ENCODE assay signal across 8 mouse cellular contexts in the genomic region with DNA sequence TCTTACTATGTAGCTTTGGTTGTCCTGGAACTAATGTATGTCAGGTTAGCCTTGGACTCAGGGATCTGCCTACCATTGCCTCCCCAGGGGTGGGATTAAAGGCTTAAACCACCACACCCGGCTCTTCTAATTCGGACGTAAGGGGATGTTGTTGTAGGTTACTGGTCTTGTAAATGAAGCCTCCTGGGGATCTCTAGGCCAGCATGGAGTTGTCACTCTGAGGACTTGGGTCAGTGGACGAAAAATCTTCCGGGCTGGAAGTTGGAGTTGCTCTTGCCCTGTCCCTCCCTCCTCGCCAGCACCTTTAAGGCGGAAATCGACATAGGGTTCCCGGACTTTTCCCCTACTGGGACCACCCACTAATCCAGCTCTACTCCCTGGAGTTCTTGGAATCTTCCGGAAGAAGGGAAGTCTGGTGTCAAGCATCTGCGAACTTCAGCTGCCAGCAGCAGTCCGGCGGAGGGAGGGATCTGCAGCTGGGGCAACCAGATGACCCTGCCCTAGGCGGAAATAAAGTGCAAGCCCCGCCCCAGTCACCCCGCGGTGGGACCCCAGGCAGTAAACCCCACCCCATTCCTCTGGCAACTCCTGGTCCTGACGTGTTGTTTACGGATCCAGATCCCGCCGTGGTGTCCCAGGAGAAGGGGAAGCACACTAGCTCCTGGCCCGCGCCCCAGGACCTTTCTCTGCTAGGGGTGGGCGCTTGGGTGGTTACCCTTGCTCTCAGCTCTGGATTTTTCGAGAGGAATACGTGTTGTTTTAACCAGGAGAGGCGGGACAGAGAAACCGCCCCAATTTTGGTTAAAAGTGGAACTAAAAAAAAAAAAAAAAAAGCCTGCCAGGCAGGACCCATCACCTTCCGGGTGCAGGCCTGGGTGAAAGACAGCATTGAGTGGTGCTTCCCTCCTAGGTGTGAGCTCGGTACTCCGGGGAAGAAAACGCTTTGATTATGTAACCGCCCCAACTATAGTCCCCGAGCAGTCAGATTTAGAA. TPM values are rescaled to one million over a fixed set of nuclear protein-coding genes. Genes with fewer than 3 reads are reported as not detected.
A peak's percentile ranks its signal among the peaks of the same experiment; 100 is the strongest.
DNase-seq lines count a peak whose midpoint lies in the region; ATAC-seq lines count a peak whose summit lies in the region.

No protein-coding gene starts in this region.

- peak overlapping the region; percentile 79 for H3K9ac ChIP-seq in heart, embryonic 14.5 days (ENCODE audit: low read length)
- peak overlapping the region; percentile 73 for H3K9ac ChIP-seq in liver, embryonic 15.5 days
- H3K9ac ChIP-seq in stomach, embryonic 16.5 days (ENCODE audit: low read length) = peak overlapping the region; percentile 83

- peak; percentile 91 for DNase-seq in A20 (ENCODE audit: low read depth, low spot score)
- peak; percentile 73 to 80 for DNase-seq in adrenal gland, postnatal 4 days (ENCODE audit: low spot score in 2 of 2)
- DNase-seq in kidney, postnatal 10 days = peak; percentile 95
- DNase-seq in neural tube, embryonic 10.5 days (ENCODE audit: extremely low spot score, low spot score) = peak; percentile 78

- WGBS in heart, embryonic 14.5 days = 1% methylated on average over 34 of the region's 34 CpGs
- 2% methylated on average over 34 of the region's 34 CpGs for WGBS in liver, embryonic 15.5 days (ENCODE audit: insufficient replicate concordance)
- WGBS in stomach, embryonic 16.5 days = 3% methylated on average over 34 of the region's 34 CpGs

- H3K36me3 ChIP-seq in heart, embryonic 14.5 days (ENCODE audit: control insufficient read depth, insufficient read depth, low read length) = no peaks in the 10 kb centered on the region
- no peaks in the 10 kb centered on the region for H3K36me3 ChIP-seq in liver, embryonic 15.5 days (replicated peaks)
- H3K36me3 ChIP-seq in stomach, embryonic 16.5 days (ENCODE audit: control insufficient read depth, insufficient read depth, low read length) = no peaks in the 10 kb centered on the region

- H3K9me3 ChIP-seq in heart, embryonic 14.5 days (ENCODE audit: control insufficient read depth, low read length) = no peaks in the 10 kb centered on the region
- no peaks in the 10 kb centered on the region for H3K9me3 ChIP-seq in liver, embryonic 15.5 days (replicated peaks)
- H3K9me3 ChIP-seq in stomach, embryonic 16.5 days (replicated peaks; ENCODE audit: control insufficient read depth, low read length) = no peaks in the 10 kb centered on the region

- H3K27me3 ChIP-seq in heart, embryonic 14.5 days (ENCODE audit: control insufficient read depth, insufficient read depth, low read length) = no peaks in the 10 kb centered on the region
- no peaks in the 10 kb centered on the region for H3K27me3 ChIP-seq in liver, embryonic 15.5 days
- no peaks in the 10 kb centered on the region for H3K27me3 ChIP-seq in stomach, embryonic 16.5 days (ENCODE audit: control insufficient read depth, insufficient read depth, low read length)

- H3K4me1 ChIP-seq in heart, embryonic 14.5 days (ENCODE audit: control insufficient read depth in 2 of 2, insufficient read depth in 2 of 2, low read length in 2 of 2) = peaks cover 9 to 14% of the 10 kb centered on the region in 2 experiments; a peak in 3 of 4 replicates
- H3K4me1 ChIP-seq in liver, embryonic 15.5 days (replicated peaks) = peaks cover 76% of the 10 kb centered on the region
- peaks cover 25% of the 10 kb centered on the region for H3K4me1 ChIP-seq in stomach, embryonic 16.5 days (ENCODE audit: control insufficient read depth, insufficient read depth, low read length)

- peak overlapping the region; percentile 52 to 73 for H3K4me3 ChIP-seq in heart, embryonic 14.5 days (ENCODE audit: control insufficient read depth in 1 of 2, insufficient read depth in 1 of 2, low read depth in 1 of 2, low read length in 2 of 2)
- H3K4me3 ChIP-seq in liver, embryonic 15.5 days (replicated peaks) = peak overlapping the region; percentile 67
- H3K4me3 ChIP-seq in stomach, embryonic 16.5 days (replicated peaks; ENCODE audit: low read length) = peak overlapping the region; percentile 54

- ATAC-seq in erythroid progenitor cell, adult 5-6 weeks (replicated peaks; ENCODE audit: low FRiP score, poor library complexity, severe bottlenecking) = peak; percentile 84
- ATAC-seq in heart, embryonic 14.5 days (ENCODE audit: insufficient number of reproducible peaks, insufficient read depth, low FRiP score, low read depth) = peak; percentile 90
- ATAC-seq in liver, embryonic 15.5 days (ENCODE audit: insufficient read depth) = peak; percentile 71
- ATAC-seq in stomach, embryonic 16.5 days (ENCODE audit: insufficient read depth, low FRiP score) = peak; percentile 91

- H3K4me2 ChIP-seq in heart, embryonic 14.5 days (ENCODE audit: low read length) = peak overlapping the region; percentile 81
- H3K4me2 ChIP-seq in liver, embryonic 15.5 days = peak overlapping the region; percentile 93
- H3K4me2 ChIP-seq in stomach, embryonic 16.5 days (ENCODE audit: low read depth, low read length) = peak overlapping the region; percentile 75

- peak overlapping the region; percentile 85 to 96 for H3K27ac ChIP-seq in heart, embryonic 14.5 days (replicated peaks in 1 of 2; ENCODE audit: control insufficient read depth in 1 of 2, insufficient read depth in 1 of 2, low read depth in 2 of 2, low read length in 2 of 2)
- peak overlapping the region; percentile 92 for H3K27ac ChIP-seq in liver, embryonic 15.5 days (replicated peaks)
- peak overlapping the region; percentile 98 for H3K27ac ChIP-seq in stomach, embryonic 16.5 days (ENCODE audit: low read length)

RNA-seq across cellular contexts. Expression of a gene that starts 6.4 kb away (rescaled TPM):
- total RNA-seq in adrenal gland, postnatal 4 days (2021) = 100 to 1,000 TPM; 101 to 110 TPM
- 80.5 and 94.1 TPM in 2 replicates for total RNA-seq in erythroid progenitor cell, adult 5-6 weeks (2015; ENCODE audit: low replicate concordance)
- total RNA-seq in erythroid progenitor cell, adult 5-6 weeks (2017; ENCODE audit: low replicate concordance) = 70.4 and 79.1 TPM in 2 replicates
- 8.0 and 8.2 TPM in 2 replicates for polyA plus RNA-seq in heart, embryonic 14.5 days (2014; fragmentation: Nextera tagmentation; extraction: Ambion mirVana)
- 3.5 and 3.7 TPM in 2 replicates for polyA plus RNA-seq in liver, embryonic 15.5 days (2015; fragmentation: Nextera tagmentation; extraction: Ambion mirVana)
- polyA plus RNA-seq in stomach, embryonic 16.5 days (2015; fragmentation: Nextera tagmentation; extraction: Ambion mirVana) = 9.5 and 10.3 TPM in 2 replicates

RNA-seq across cellular contexts. Expression of a gene that starts 32.5 kb away (rescaled TPM):
- total RNA-seq in adrenal gland, postnatal 4 days (2021) = under 1 TPM; 0.31 to 0.48 TPM
- not detected in 2 replicates for total RNA-seq in erythroid progenitor cell, adult 5-6 weeks (2015; ENCODE audit: low replicate concordance)
- total RNA-seq in erythroid progenitor cell, adult 5-6 weeks (2017; ENCODE audit: low replicate concordance) = not detected in 2 replicates
- polyA plus RNA-seq in heart, embryonic 14.5 days (2014; fragmentation: Nextera tagmentation; extraction: Ambion mirVana) = 0.22 TPM in 1 of 2 replicates, not detected in the other
- not detected in 2 replicates for polyA plus RNA-seq in liver, embryonic 15.5 days (2015; fragmentation: Nextera tagmentation; extraction: Ambion mirVana)
- polyA plus RNA-seq in stomach, embryonic 16.5 days (2015; fragmentation: Nextera tagmentation; extraction: Ambion mirVana) = 1.3 TPM in 2 replicates

RNA-seq across cellular contexts. Expression of a gene that starts 45.6 kb away (rescaled TPM):
- 1 to 10 TPM; 2.8 to 3.1 TPM for total RNA-seq in adrenal gland, postnatal 4 days (2021)
- total RNA-seq in erythroid progenitor cell, adult 5-6 weeks (2015; ENCODE audit: low replicate concordance) = not detected in 2 replicates
- 3.6 TPM in 1 of 2 replicates, not detected in the other for total RNA-seq in erythroid progenitor cell, adult 5-6 weeks (2017; ENCODE audit: low replicate concordance)
- polyA plus RNA-seq in heart, embryonic 14.5 days (2014; fragmentation: Nextera tagmentation; extraction: Ambion mirVana) = 2.1 and 3.1 TPM in 2 replicates
- polyA plus RNA-seq in liver, embryonic 15.5 days (2015; fragmentation: Nextera tagmentation; extraction: Ambion mirVana) = 0.08 and 0.10 TPM in 2 replicates
- polyA plus RNA-seq in stomach, embryonic 16.5 days (2015; fragmentation: Nextera tagmentation; extraction: Ambion mirVana) = 0.68 and 2.5 TPM in 2 replicates

RNA-seq across cellular contexts. Expression of a gene that starts 49.0 kb away (rescaled TPM):
- 10 to 100 TPM; 32.3 to 39.0 TPM for total RNA-seq in adrenal gland, postnatal 4 days (2021)
- 41.9 and 51.5 TPM in 2 replicates for total RNA-seq in erythroid progenitor cell, adult 5-6 weeks (2015; ENCODE audit: low replicate concordance)
- 18.2 and 49.8 TPM in 2 replicates for total RNA-seq in erythroid progenitor cell, adult 5-6 weeks (2017; ENCODE audit: low replicate concordance)
- 45.0 and 48.4 TPM in 2 replicates for polyA plus RNA-seq in heart, embryonic 14.5 days (2014; fragmentation: Nextera tagmentation; extraction: Ambion mirVana)
- polyA plus RNA-seq in liver, embryonic 15.5 days (2015; fragmentation: Nextera tagmentation; extraction: Ambion mirVana) = 41.7 and 48.3 TPM in 2 replicates
- polyA plus RNA-seq in stomach, embryonic 16.5 days (2015; fragmentation: Nextera tagmentation; extraction: Ambion mirVana) = 55.4 and 57.0 TPM in 2 replicates

RNA-seq across cellular contexts. Expression of a gene that starts 59.3 kb away (rescaled TPM):
- total RNA-seq in adrenal gland, postnatal 4 days (2021) = 10 to 100 TPM; 63.2 to 81.5 TPM
- 45.4 and 56.6 TPM in 2 replicates for total RNA-seq in erythroid progenitor cell, adult 5-6 weeks (2015; ENCODE audit: low replicate concordance)
- 18.6 and 49.4 TPM in 2 replicates for total RNA-seq in erythroid progenitor cell, adult 5-6 weeks (2017; ENCODE audit: low replicate concordance)
- polyA plus RNA-seq in heart, embryonic 14.5 days (2014; fragmentation: Nextera tagmentation; extraction: Ambion mirVana) = 108 and 114 TPM in 2 replicates
- 106 and 115 TPM in 2 replicates for polyA plus RNA-seq in liver, embryonic 15.5 days (2015; fragmentation: Nextera tagmentation; extraction: Ambion mirVana)
- polyA plus RNA-seq in stomach, embryonic 16.5 days (2015; fragmentation: Nextera tagmentation; extraction: Ambion mirVana) = 131 and 157 TPM in 2 replicates

Comparison
In these comparisons a context has a peak if more than half of its experiments do, and no peak if none do; other contexts are left out.
1. Peak in every context shown above with its lines: DNase-seq, ATAC-seq, H3K4me3 ChIP-seq and H3K27ac ChIP-seq.